Mouse (Mus musculus): ENCODE results near the gene Emcn.

- TF ChIP-seq CTCF (IDR thresholded peaks at IDR 0.05; ENCODE audit: insufficient read depth, low read length) (no peak), POLR2A (IDR thresholded peaks at IDR 0.05; ENCODE audit: borderline replicate concordance, extremely low read depth, low read depth, low read length) (no peak)
Measured at GRCm38 (mm10) chr3:137332531-137332930, 8.3 kb upstream of the Emcn start.

All from lung, adult 2 months (tissue).